Mouse (Mus musculus) adrenal gland, postnatal 14 days (tissue): ENCODE results near the gene Gm10439. TPM values are rescaled to one million over a fixed set of nuclear protein-coding genes. Genes with fewer than 3 reads are reported as not detected.
"Not testable (repeated sequence)": the region's sequence is repeated elsewhere in the genome, so short reads cannot be mapped to it uniquely, and the experiment has no call there.

Experiments
- DNase-seq: peaks from one replicate; pipeline ENCODE4 v3.0.0; 2021; ENCODE audit warnings: mixed read lengths
- long read RNA-seq, 2 experiments: library from polyadenylated mRNA; stranded (forward); transcript quantifications; one replicate each; pipeline ENCODE4 v2.0.0; 2021
- total RNA-seq: library from RNA; stranded (reverse); gene quantifications from 2 replicates; pipeline ENCODE4 v1.2.3, GENCODE M21; 2021

The Gm10439 gene
- not detected in 2 replicates for total RNA-seq
- long read RNA-seq, experiment 1: 0 reads
- long read RNA-seq, experiment 2: 0 reads

- not testable (repeated sequence) for DNase-seq
Measured at GRCm38 (mm10) chrX:149594270-149594669, at the start of gene Gm10439. Gene Gm10439 (plus strand): TSS chrX:149594570.

Other genes starting within 250 kb of the Gm10439 start
- not detected in 2 replicates for gene Gm15085, start 147.0 kb upstream of the Gm10439 start, total RNA-seq
- gene Gm15097, start 189.9 kb downstream of the Gm10439 start, total RNA-seq: not detected in 2 replicates